Mouse (Mus musculus) lung, adult 2 months (tissue): Measurements from ENCODE around the gene Calr3.

ENCODE experiments used
- CTCF ChIP-seq: fragments of 200-500 bp; IDR thresholded peaks from 2 replicates; pipeline ENCODE4 v1.5.1; 2011; ENCODE audit warnings: mild to moderate bottlenecking, low read length, control low read depth; ENCODE audit not compliant: insufficient read depth
- POLR2A ChIP-seq: fragments of 200-500 bp; IDR thresholded peaks from 2 replicates; pipeline ENCODE4 v1.6.1; 2011; ENCODE audit warnings: low read depth, mild to moderate bottlenecking, control low read depth, low read length, borderline replicate concordance; ENCODE audit errors: extremely low read depth

DNA sequence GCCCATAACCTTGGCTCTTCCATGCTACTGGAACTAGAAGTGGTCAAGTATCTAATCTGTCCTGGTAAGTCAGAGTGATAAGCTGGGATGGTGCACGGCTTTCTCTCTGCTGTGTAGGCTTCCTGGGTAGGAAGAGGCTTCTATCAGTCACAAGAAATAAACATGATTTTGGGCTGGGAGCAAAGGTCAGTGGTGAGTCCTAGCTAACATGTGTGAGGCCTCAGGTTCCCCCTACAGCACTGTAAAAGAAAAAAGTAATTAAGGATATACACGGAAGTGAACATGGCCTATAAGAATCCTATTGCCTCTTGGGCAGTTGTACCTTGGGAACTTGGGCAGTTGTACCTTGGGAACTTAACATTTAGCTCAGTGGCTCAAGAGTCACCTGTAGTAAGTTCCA, 66.8 kb downstream of the Calr3 start:
- TF ChIP-seq CTCF = no peak
- TF ChIP-seq POLR2A = no peak
